Comparison of ENCODE assay signal across 12 mouse cellular contexts in genomic region chr6:55880886-55881285, GRCm38 (mm10). TPM values are rescaled to one million over a fixed set of nuclear protein-coding genes. Genes with fewer than 3 reads are reported as not detected.
DNase-seq lines count a peak whose midpoint lies in the region; ATAC-seq and TF ChIP-seq lines count a peak whose summit lies in the region.
"Had no signal": no experiment of that assay in that cellular context is flagged by ENCODE, and none has a peak within 500 bp of the region (broad histone marks: within the 10 kb centered on the region; RNA-seq: fewer than 3 reads in every experiment).

No protein-coding gene starts in this region.

- no peaks in the 10 kb centered on the region for H3K36me3 ChIP-seq in hindbrain, postnatal 0 days (ENCODE audit: insufficient read depth, low read length)
- no peaks in the 10 kb centered on the region for H3K36me3 ChIP-seq in hindbrain, embryonic 13.5 days
- H3K36me3 ChIP-seq: neural tube, embryonic 12.5 days had no signal

- H3K9ac ChIP-seq in hindbrain, postnatal 0 days (replicated peaks; ENCODE audit: low read length), result no peak overlapping the region
- no peak overlapping the region for H3K9ac ChIP-seq in hindbrain, embryonic 13.5 days
- H3K9ac ChIP-seq: neural tube, embryonic 12.5 days had no signal

- DNase-seq in hindbrain, postnatal 0 days (ENCODE audit: low spot score), result peak; percentile 12
- DNase-seq in ovary, postnatal 36 days (ENCODE audit: low spot score), result peak; percentile 3
- no peak for DNase-seq in ovary, adult 18-20 months (ENCODE audit: low spot score)
- peak; percentile 49 for DNase-seq in embryo, embryonic 11 days
- DNase-seq in retina, embryonic 14.5 days (ENCODE audit: low spot score), result peak; percentile 24
- no peak for DNase-seq in kidney, adult 9 months
- no peak for DNase-seq in adrenal gland, adult 2 months

- no peaks in the 10 kb centered on the region for H3K27me3 ChIP-seq in hindbrain, postnatal 0 days (ENCODE audit: insufficient read depth, low read length)
- H3K27me3 ChIP-seq in hindbrain, embryonic 13.5 days, result no peaks in the 10 kb centered on the region
- H3K27me3 ChIP-seq: neural tube, embryonic 12.5 days had no signal

- no peak overlapping the region for H3K27ac ChIP-seq in hindbrain, postnatal 0 days
- H3K27ac ChIP-seq in hindbrain, embryonic 13.5 days, result no peak overlapping the region
- H3K27ac ChIP-seq: neural tube, embryonic 12.5 days had no signal

- H3K4me1 ChIP-seq in hindbrain, postnatal 0 days (ENCODE audit: insufficient read depth, low read length), result no peaks in the 10 kb centered on the region
- H3K4me1 ChIP-seq in hindbrain, embryonic 13.5 days (replicated peaks), result 0 out of 2 replicates have a peak, but pooled peaks cover 5% of the 10 kb centered on the region

- WGBS in hindbrain, postnatal 0 days, result 18% methylated on average over 3 of the region's 3 CpGs
- WGBS in hindbrain, embryonic 13.5 days, result 26% methylated on average over 3 of the region's 3 CpGs

- no peak overlapping the region for H3K4me3 ChIP-seq in hindbrain, postnatal 0 days (ENCODE audit: low read length)
- H3K4me3 ChIP-seq in hindbrain, embryonic 13.5 days, result no peak overlapping the region
- H3K4me3 ChIP-seq: neural tube, embryonic 12.5 days had no signal

- H3K4me2 ChIP-seq in hindbrain, postnatal 0 days (ENCODE audit: low read depth, low read length), result no peak overlapping the region
- no peak overlapping the region for H3K4me2 ChIP-seq in hindbrain, embryonic 13.5 days
- H3K4me2 ChIP-seq: neural tube, embryonic 12.5 days had no signal

- no peak for TF ChIP-seq CTCF in hindbrain, postnatal 0 days (IDR thresholded peaks at IDR 0.05; ENCODE audit: low read depth)

- ATAC-seq in hindbrain, postnatal 0 days, result no peak
- no peak for ATAC-seq in hindbrain, embryonic 13.5 days (ENCODE audit: low FRiP score)

- H3K9me3 ChIP-seq in hindbrain, postnatal 0 days (ENCODE audit: low read length), result no peaks in the 10 kb centered on the region
- H3K9me3 ChIP-seq in hindbrain, embryonic 13.5 days, result no peaks in the 10 kb centered on the region
- H3K9me3 ChIP-seq: neural tube, embryonic 12.5 days had no signal

RNA-seq across cellular contexts. Expression of gene Itprid1, which starts 44.2 kb away (rescaled TPM):
- 0.14 TPM in 1 of 2 replicates, not detected in the other for total RNA-seq in hindbrain, postnatal 0 days (2014; rRNA removed)
- polyA plus RNA-seq in hindbrain, postnatal 0 days (2015; fragmentation: Nextera tagmentation; extraction: Ambion mirVana), result 0.09 and 0.10 TPM in 2 replicates
- polyA plus RNA-seq in hindbrain, embryonic 13.5 days (2015; fragmentation: Nextera tagmentation; extraction: Ambion mirVana), result 0.05 TPM in 1 of 2 replicates, not detected in the other
- total RNA-seq in adrenal gland, adult 2 months (2021), result under 1 TPM in 1 of 2 experiments, not detected in 1; 0.17 TPM
- polyA plus RNA-seq in adrenal gland, adult 2 months (2012; rRNA removed), result 0.03 TPM in 1 of 2 replicates, not detected in the other
- total RNA-seq: common myeloid progenitor, adult 5-6 weeks; megakaryocyte progenitor cell, adult 5-6 weeks had no signal
- polyA plus RNA-seq: neural tube, embryonic 12.5 days; thymus, postnatal 0 days had no signal

Comparison
In these comparisons a context has a peak if more than half of its experiments do, and no peak if none do; other contexts are left out.
1. DNase-seq: peak in hindbrain, postnatal 0 days (single experiment), ovary, postnatal 36 days (single experiment), embryo, embryonic 11 days (single experiment) and retina, embryonic 14.5 days (single experiment); none in ovary, adult 18-20 months (single experiment), kidney, adult 9 months (single experiment) and adrenal gland, adult 2 months (single experiment).